Mouse (Mus musculus): ENCODE data around the gene Cyp2c67. TPM values are rescaled to one million over a fixed set of nuclear protein-coding genes. Genes with fewer than 3 reads are reported as not detected.
"Not testable (repeated sequence)": the region's sequence is repeated elsewhere in the genome, so short reads cannot be mapped to it uniquely, and the experiment has no call there.

Cyp2c67 gene
- polyA plus RNA-seq (2012; ENCODE audit: insufficient read depth, insufficient read length, missing spikeins): not detected in 2 replicates

DNA sequence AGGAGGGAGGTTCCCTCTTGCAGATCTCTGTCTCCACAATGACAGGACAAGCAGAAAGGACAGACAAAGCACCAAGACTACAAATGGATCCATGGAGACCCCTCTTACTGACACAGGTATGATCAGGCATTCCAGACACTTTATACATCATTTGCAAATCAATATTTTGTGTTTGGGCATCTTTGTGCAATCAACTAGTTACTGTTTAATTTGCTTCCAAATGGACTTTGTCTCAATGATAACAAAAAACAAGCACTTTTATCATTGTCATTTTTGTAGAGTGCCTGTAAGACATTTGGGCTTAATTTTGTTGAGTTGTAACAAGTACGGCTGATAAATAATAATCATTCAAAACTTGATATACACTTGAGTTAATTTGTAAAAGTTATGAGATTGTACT, at the start of gene Cyp2c67:
Cyp2c67 (minus strand) TSS at position 114 of the 400 bp plus-strand sequence.
- Histone ChIP-seq H3K27ac (ENCODE audit: insufficient read depth, low read depth, low read length) (no peak within 1 kb of the TSS), H3K4me3 (ENCODE audit: insufficient read depth, low read length) (no peak within 1 kb of the TSS)
- TF ChIP-seq POLR2A (IDR thresholded peaks at IDR 0.05; ENCODE audit: borderline replicate concordance, low read depth, low read length) (no peak), CTCF (IDR thresholded peaks at IDR 0.05; ENCODE audit: low read depth, low read length) (no peak)

DNA sequence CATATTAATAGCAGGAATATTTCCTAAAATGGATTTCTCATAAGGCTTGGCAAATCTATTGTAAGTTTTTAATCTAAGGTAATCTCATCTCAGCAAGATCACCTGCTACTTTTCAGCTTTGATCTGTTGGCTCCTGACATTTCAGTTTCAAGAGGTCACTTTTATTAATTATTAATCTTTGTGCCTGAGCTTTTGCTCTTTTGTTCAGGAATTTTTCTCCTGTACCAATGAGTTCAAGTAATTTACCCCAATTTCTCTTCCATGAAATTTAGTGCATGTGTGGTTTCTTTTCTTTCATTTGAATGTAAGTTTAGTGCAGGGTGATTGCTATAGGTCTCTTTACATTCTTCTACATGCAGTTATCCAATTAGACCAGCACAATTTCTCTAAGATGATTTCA, 16.8 kb upstream of the Cyp2c67 start:
- H3K27ac ChIP-seq (ENCODE audit: insufficient read depth, low read depth, low read length); H3K4me1 ChIP-seq (ENCODE audit: control insufficient read depth, insufficient read depth, low read length); H3K4me3 ChIP-seq (ENCODE audit: insufficient read depth, low read length): not testable (repeated sequence)

More for the DNA sequence above, at the start of gene Cyp2c67:
- no peaks in the 10 kb centered on the region for H3K4me1 ChIP-seq (ENCODE audit: control insufficient read depth, insufficient read depth, low read length)

DNA sequence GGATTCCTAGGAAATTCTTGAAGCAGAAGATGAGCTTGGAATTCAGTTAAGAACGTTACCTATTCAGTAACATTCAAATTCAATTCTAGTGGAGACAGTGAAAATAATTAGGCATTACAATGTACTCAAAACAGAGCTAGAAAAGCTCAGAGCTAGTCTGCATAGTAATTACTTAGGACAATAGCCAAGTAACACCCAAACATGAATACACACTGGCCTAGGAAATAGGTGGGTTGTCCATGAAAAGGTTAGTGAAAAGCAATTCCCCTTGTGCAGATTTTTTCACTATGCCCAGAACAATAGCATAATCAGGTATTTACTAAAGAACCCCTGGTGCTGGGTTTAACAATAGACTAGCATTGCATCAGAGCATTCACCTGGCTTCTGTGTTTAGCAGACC, 3.5 kb upstream of the Cyp2c67 start:
- Histone ChIP-seq H3K4me1 (ENCODE audit: control insufficient read depth, insufficient read depth, low read length) (no peaks in the 10 kb centered on the region), H3K27ac (ENCODE audit: insufficient read depth, low read depth, low read length) (no peak overlapping the region), H3K4me3 (ENCODE audit: insufficient read depth, low read length) (no peak overlapping the region)
- TF ChIP-seq CTCF (IDR thresholded peaks at IDR 0.05; ENCODE audit: low read depth, low read length): no peak
- no peak for TF ChIP-seq POLR2A (IDR thresholded peaks at IDR 0.05; ENCODE audit: borderline replicate concordance, low read depth, low read length)

- H3K4me3 ChIP-seq (ENCODE audit: insufficient read depth, low read length): no peak overlapping the region
- H3K4me1 ChIP-seq (ENCODE audit: control insufficient read depth, insufficient read depth, low read length): no peaks in the 10 kb centered on the region
- no peak overlapping the region for H3K27ac ChIP-seq (ENCODE audit: insufficient read depth, low read depth, low read length)
- TF ChIP-seq POLR2A (IDR thresholded peaks at IDR 0.05; ENCODE audit: borderline replicate concordance, low read depth, low read length) (no peak), CTCF (IDR thresholded peaks at IDR 0.05; ENCODE audit: low read depth, low read length) (no peak)
Measured at GRCm38 (mm10) chr19:39647519-39647918, 1.3 kb downstream of the Cyp2c67 start.

GRCm38 (mm10) chr19:39644551-39644950, 4.3 kb downstream of the Cyp2c67 start:
- not testable (repeated sequence) for H3K4me3 ChIP-seq (ENCODE audit: insufficient read depth, low read length); H3K4me1 ChIP-seq (ENCODE audit: control insufficient read depth, insufficient read depth, low read length); H3K27ac ChIP-seq (ENCODE audit: insufficient read depth, low read depth, low read length)

Other genes with a start within 250 kb of the Cyp2c67 start
- gene Cyp2c38, start 186.0 kb downstream of the Cyp2c67 start, polyA plus RNA-seq (2012; ENCODE audit: insufficient read depth, insufficient read length, missing spikeins): not detected in 2 replicates
- not detected in 2 replicates for gene Cyp2c39, start 138.2 kb downstream of the Cyp2c67 start, polyA plus RNA-seq (2012; ENCODE audit: insufficient read depth, insufficient read length, missing spikeins)
- gene Cyp2c68, start 92.0 kb upstream of the Cyp2c67 start, polyA plus RNA-seq (2012; ENCODE audit: insufficient read depth, insufficient read length, missing spikeins): not detected in 2 replicates
- not detected in 2 replicates for gene Cyp2c40, start 163.8 kb upstream of the Cyp2c67 start, polyA plus RNA-seq (2012; ENCODE audit: insufficient read depth, insufficient read length, missing spikeins)
- gene Cyp2c69, start 237.7 kb upstream of the Cyp2c67 start, polyA plus RNA-seq (2012; ENCODE audit: insufficient read depth, insufficient read length, missing spikeins): not detected in 2 replicates